Mouse (Mus musculus) limb, embryonic 11.5 days (tissue): ENCODE results near the gene Gli3. TPM values are rescaled to one million over a fixed set of nuclear protein-coding genes. Genes with fewer than 3 reads are reported as not detected.
A peak's percentile ranks its signal among the peaks of the same experiment; 100 is the strongest.

Experiments
- ATAC-seq: fragments of 200-750 bp; cut with Nextera tagmentation; 2 replicates; pipeline ENCODE4 v1.8.0; 2017; ENCODE audit warnings: low read depth; ENCODE audit not compliant: insufficient number of reproducible peaks, low FRiP score, low TSS enrichment
- DNase-seq: peaks from one replicate; pipeline ENCODE4 v3.0.0-alpha.2; 2015; ENCODE audit warnings: low spot score
- H3K27ac ChIP-seq: fragments of 300-500 bp; sonication (generic); replicated peaks from 2 replicates; pipeline ENCODE4 v1.5.1; 2014; ENCODE audit warnings: low read depth, mild to moderate bottlenecking, low read length
- H3K27me3 ChIP-seq: fragments of 300-500 bp; sonication (generic); 2 replicates; pipeline ENCODE4 v1.6.1; 2014; ENCODE audit warnings: mild to moderate bottlenecking, low read length, mixed read lengths; ENCODE audit not compliant: control insufficient read depth, insufficient read depth
- H3K36me3 ChIP-seq: fragments of 300-500 bp; sonication (generic); 2 replicates; pipeline ENCODE4 v1.6.1; 2014; ENCODE audit warnings: mild to moderate bottlenecking, low read length, moderate library complexity, mixed read lengths; ENCODE audit not compliant: control insufficient read depth, insufficient read depth
- H3K4me1 ChIP-seq: fragments of 300-500 bp; sonication (generic); 2 replicates; pipeline ENCODE4 v1.6.1; 2014; ENCODE audit warnings: low read length, mixed read lengths; ENCODE audit not compliant: control insufficient read depth, insufficient read depth
- H3K4me2 ChIP-seq: fragments of 300-500 bp; sonication (generic); 2 replicates; pipeline ENCODE4 v1.6.1; 2014; ENCODE audit warnings: low read depth, mild to moderate bottlenecking, moderate library complexity; ENCODE audit not compliant: severe bottlenecking
- H3K4me3 ChIP-seq: fragments of 300-500 bp; sonication (generic); 2 replicates; pipeline ENCODE4 v1.5.1; 2014; ENCODE audit warnings: low read depth, low read length
- H3K9ac ChIP-seq: fragments of 300-500 bp; sonication (generic); 2 replicates; pipeline ENCODE4 v1.6.1; 2014; ENCODE audit warnings: mild to moderate bottlenecking, low read length
- H3K9me3 ChIP-seq: fragments of 300-500 bp; sonication (generic); 2 replicates; pipeline ENCODE4 v1.6.1; 2016; ENCODE audit warnings: low read length; ENCODE audit not compliant: control insufficient read depth
- WGBS: fragments of 180-500 bp; shearing (Covaris S2); extraction: QIAGEN DNeasy Blood & Tissue Kit; methylation state at CpG from one replicate; pipeline ENCODE4 v1.1.7; 2014; 5-methylcytosine and 5-hydroxymethylcytosine counted together
- polyA plus RNA-seq: library from polyadenylated mRNA; unstranded; fragments of >200 nt; fragmentation: Nextera tagmentation; extraction: Ambion mirVana; gene quantifications from 2 replicates; pipeline ENCODE4 v1.2.1, GENCODE M21; 2014

Gene Gli3
- polyA plus RNA-seq, 1 experiment from 2014 or later = 41.5 TPM

DNA sequence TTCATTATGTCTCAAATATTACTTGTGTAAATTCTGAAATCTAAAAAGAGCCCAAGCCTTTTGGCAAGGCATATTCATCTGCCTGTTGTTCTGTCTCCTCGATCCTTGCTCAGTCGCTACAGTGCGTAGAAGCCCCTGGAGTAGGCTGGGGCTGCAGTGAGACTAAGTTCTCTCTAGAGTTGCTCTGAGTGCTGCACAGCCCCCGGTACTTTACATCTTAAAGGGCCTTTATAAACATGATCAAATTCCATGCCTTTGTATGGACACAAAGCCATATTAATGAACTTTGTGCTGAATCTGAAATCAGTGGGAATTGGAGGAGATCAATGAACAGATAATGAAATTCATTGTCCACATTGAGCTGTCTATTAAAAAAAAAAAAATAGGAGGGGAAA is 251.3 kb downstream of the Gli3 start:
- 93% methylated on average over 4 of the region's 4 CpGs for WGBS
- no peaks in the 10 kb centered on the region for H3K9me3 ChIP-seq
- no peak overlapping the region for H3K9ac ChIP-seq
- H3K4me1 ChIP-seq = no peaks in the 10 kb centered on the region
- no peak overlapping the region for H3K27ac ChIP-seq
- H3K27me3 ChIP-seq = no peaks in the 10 kb centered on the region
- no peaks in the 10 kb centered on the region for H3K36me3 ChIP-seq
- no peak overlapping the region for H3K4me2 ChIP-seq
- ATAC-seq (no peak), DNase-seq (no peak)
- H3K4me3 ChIP-seq = no peak overlapping the region

DNA sequence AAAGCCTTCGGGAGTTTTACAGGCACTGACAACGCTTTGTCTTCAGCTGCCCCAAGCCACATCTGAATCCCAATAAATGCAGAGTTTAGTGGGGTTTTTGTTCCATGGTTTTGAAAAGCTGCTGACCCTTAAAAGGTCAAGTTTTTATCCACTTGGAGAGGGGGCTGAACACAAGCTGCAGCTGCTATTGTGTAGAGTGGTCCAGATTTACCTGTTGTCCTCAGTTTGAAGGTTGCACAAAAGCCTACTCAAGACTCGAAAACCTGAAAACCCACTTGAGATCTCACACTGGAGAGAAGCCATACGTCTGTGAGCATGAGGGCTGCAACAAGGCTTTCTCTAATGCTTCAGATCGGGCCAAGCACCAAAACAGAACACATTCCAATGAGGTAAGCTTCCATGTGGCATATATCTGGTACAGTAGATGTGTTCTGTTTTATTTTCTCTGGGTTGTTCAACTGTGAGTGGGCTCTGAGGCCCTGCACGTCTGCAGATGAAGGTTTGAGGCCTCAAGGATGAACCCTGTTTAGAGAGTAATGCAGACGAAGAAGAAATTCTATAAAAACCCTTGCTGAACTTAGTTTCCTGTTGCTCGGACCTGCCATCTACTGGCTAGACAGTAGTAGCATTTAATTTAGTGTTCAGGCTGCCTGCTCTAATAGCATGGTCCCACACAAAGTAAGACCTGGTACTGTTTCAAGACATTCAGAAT is 251.8 kb downstream of the Gli3 start:
- WGBS = 70% methylated on average over 8 of the region's 8 CpGs
- Histone ChIP-seq H3K36me3 (no peaks in the 10 kb centered on the region), H3K4me2 (no peak overlapping the region), H3K4me1 (no peaks in the 10 kb centered on the region), H3K9ac (no peak overlapping the region), H3K9me3 (no peaks in the 10 kb centered on the region), H3K4me3 (no peak overlapping the region), H3K27ac (no peak overlapping the region), H3K27me3 (no peaks in the 10 kb centered on the region)
- DNase-seq (peak; percentile 60), ATAC-seq (no peak)

DNA sequence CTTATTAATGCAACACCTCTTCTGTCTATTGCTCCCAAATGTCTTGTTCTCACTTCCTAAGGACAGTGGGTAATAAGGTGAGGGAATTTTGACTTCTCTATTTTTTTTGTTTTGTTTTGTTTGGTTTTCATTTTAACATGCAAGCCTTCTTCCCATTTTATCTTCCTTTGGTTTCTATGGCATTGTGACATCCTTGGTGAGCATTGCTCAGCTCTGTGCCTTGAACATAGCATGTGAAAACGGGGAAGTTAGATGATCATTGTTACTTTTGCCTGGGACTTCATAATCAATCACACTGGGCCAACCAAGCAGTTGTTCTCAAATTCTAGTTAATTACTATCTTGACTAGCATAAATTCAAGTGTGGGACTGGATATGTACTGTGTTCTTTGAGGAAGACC is 258.4 kb downstream of the Gli3 start:
- Histone ChIP-seq H3K27me3 (no peaks in the 10 kb centered on the region), H3K4me3 (no peak overlapping the region), H3K4me1 (no peaks in the 10 kb centered on the region), H3K9me3 (no peaks in the 10 kb centered on the region), H3K27ac (no peak overlapping the region), H3K9ac (no peak overlapping the region), H3K4me2 (no peak overlapping the region), H3K36me3 (peaks cover 19% of the 10 kb centered on the region)
- WGBS = 90% methylated on average over 1 of the region's 1 CpGs
- no peak for DNase-seq
- ATAC-seq = no peak

DNA sequence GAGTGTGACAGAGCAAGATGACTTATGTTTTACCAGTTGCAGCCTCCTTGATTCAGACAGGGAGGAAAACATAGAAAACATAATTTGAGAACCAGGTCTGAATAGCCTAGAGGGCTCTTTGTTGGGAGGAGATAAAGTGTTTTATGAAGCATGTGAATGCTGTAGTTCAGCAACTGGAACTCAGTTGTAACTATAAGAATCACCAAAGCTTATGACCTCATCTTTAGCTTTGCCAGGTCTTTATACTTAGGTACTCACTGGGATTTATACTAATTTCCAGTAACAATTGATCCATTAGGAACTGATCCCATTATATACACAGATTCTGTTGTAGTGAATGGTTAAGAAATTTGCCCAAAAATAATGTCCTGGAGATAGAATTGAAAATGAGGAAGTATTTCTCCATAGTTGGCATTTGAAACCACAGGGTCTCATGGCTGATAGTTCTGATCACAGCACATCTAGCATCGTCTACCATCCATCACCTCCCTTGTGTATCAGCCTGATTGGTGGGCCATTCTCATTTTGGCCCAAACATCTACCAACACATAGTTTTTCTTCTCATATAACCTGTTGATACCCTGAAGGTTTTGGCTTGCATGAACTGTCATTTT is 259.8 kb downstream of the Gli3 start:
- ATAC-seq (no peak), DNase-seq (no peak)
- no peak overlapping the region for H3K4me2 ChIP-seq
- H3K4me1 ChIP-seq = no peaks in the 10 kb centered on the region
- no peak overlapping the region for H3K9ac ChIP-seq
- no peak overlapping the region for H3K4me3 ChIP-seq
- 94% methylated on average over 1 of the region's 1 CpGs for WGBS
- H3K27me3 ChIP-seq = no peaks in the 10 kb centered on the region
- H3K36me3 ChIP-seq = peaks cover 20% of the 10 kb centered on the region
- no peaks in the 10 kb centered on the region for H3K9me3 ChIP-seq
- no peak overlapping the region for H3K27ac ChIP-seq

DNA sequence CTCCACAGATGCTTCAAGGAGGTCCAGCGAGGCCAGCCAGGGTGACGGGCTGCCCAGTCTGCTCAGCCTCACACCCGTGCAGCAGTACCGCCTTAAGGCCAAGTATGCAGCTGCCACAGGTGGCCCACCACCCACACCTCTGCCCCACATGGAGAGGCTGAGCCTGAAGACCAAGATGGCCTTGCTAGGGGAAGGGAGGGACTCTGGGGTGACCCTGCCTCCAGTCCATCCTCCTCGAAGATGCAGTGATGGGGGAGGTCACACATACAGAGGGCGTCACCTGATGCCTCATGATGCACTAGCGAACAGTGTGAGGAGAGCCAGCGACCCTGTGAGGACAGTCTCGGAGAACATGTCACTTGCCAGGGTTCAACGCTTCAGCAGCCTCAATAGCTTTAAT is 261.7 kb downstream of the Gli3 start:
- Histone ChIP-seq H3K9me3 (no peaks in the 10 kb centered on the region), H3K27me3 (no peaks in the 10 kb centered on the region), H3K4me2 (no peak overlapping the region), H3K27ac (no peak overlapping the region), H3K4me3 (no peak overlapping the region), H3K9ac (no peak overlapping the region), H3K36me3 (peaks cover 23% of the 10 kb centered on the region), H3K4me1 (no peaks in the 10 kb centered on the region)
- ATAC-seq = no peak
- no peak for DNase-seq
- WGBS = 91% methylated on average over 10 of the region's 10 CpGs

DNA sequence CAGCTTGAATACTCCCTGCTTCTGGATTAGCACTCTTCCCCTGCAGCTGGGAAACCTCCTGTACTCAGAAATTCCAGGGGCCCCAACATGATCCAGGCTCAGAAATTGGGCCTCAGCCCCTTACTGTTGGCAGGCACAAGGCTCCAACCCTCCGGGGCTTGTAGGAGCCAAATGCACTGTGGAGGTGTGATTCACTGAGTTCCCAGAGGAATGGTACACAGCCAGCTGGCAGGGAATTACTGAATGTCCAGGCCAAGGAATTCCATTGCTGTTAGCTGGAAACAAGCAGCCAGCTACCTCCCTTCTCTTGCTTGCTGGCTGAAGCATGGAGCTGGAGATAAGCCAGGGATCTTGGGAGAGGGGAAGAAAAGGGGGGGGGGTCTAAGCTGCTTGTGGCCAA is 278.7 kb downstream of the Gli3 start:
- no peaks in the 10 kb centered on the region for H3K36me3 ChIP-seq
- WGBS = 52% methylated on average over 1 of the region's 1 CpGs
- H3K4me2 ChIP-seq = no peak overlapping the region
- H3K9me3 ChIP-seq = no peaks in the 10 kb centered on the region
- ATAC-seq (no peak), DNase-seq (no peak)
- H3K9ac ChIP-seq = no peak overlapping the region
- H3K27ac ChIP-seq = no peak overlapping the region
- H3K4me1 ChIP-seq = no peaks in the 10 kb centered on the region
- no peak overlapping the region for H3K4me3 ChIP-seq
- H3K27me3 ChIP-seq = no peaks in the 10 kb centered on the region

DNA sequence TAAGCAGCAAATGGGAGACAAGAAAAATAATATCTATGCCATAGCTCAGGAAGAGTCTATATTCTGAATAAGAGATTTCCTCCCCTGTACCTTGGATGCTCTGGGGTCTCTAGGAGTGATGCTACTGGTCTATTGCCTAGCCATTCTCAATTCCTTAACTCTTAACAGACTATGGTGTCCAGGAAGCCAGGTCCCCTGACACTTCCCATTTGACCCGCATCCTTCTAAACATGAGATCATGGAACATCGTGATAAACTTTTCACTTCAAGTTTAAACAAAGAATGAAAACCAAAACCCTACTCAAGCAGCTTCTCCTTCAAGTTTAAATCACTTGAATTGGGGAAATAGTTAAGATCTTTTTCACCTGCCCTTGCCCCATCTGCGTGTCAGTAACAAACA is 279.3 kb downstream of the Gli3 start:
- H3K27ac ChIP-seq = no peak overlapping the region
- H3K4me2 ChIP-seq = no peak overlapping the region
- ATAC-seq (no peak), DNase-seq (no peak)
- WGBS = 83% methylated on average over 3 of the region's 3 CpGs
- H3K36me3 ChIP-seq = no peaks in the 10 kb centered on the region
- H3K9me3 ChIP-seq = no peaks in the 10 kb centered on the region
- H3K4me3 ChIP-seq = no peak overlapping the region
- H3K9ac ChIP-seq = no peak overlapping the region
- H3K4me1 ChIP-seq = no peaks in the 10 kb centered on the region
- no peaks in the 10 kb centered on the region for H3K27me3 ChIP-seq

DNA sequence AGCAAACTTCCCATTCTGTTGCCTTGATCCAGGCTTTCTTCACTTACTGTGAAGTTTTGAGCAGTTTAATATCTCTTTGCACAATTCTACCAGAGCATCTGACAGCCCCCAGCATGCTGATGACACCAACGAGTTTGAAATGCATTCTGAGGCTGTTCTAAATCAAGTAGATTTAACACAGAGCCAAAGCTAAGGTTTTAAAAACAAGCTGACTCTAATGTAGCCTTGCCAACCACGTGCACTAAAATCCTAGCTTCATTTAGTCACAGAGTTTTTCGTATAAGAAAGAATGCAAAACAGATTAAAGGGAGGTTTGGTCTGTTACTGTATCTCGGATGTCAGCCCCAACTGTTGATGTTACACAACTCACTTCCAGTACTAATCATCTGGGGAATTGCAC is 279.7 kb downstream of the Gli3 start:
- no peak for DNase-seq
- ATAC-seq = no peak
- Histone ChIP-seq H3K9ac (no peak overlapping the region), H3K9me3 (no peaks in the 10 kb centered on the region), H3K4me3 (no peak overlapping the region), H3K4me2 (no peak overlapping the region), H3K36me3 (no peaks in the 10 kb centered on the region), H3K4me1 (no peaks in the 10 kb centered on the region), H3K27ac (no peak overlapping the region), H3K27me3 (no peaks in the 10 kb centered on the region)
- WGBS = 79% methylated on average over 4 of the region's 4 CpGs
